Mouse (Mus musculus) liver, embryonic 13.5 days (tissue): ENCODE measurements around the gene Amotl1. TPM values are rescaled to one million over a fixed set of nuclear protein-coding genes. Genes with fewer than 3 reads are reported as not detected.
"Not testable (repeated sequence)": the region's sequence is repeated elsewhere in the genome, so short reads cannot be mapped to it uniquely, and the experiment has no call there.

Experiments used
- ATAC-seq: fragments of 200-750 bp; cut with Nextera tagmentation; 2 replicates; pipeline ENCODE4 v1.8.0; 2017; ENCODE audit warnings: low read depth, mild to moderate bottlenecking, moderate number of reproducible peaks, moderate library complexity
- DNase-seq: peaks from one replicate; pipeline ENCODE4 v3.0.0; 2022
- H3K27ac ChIP-seq: fragments of 300-500 bp; sonication (generic); 2 replicates; pipeline ENCODE4 v1.5.1; 2015; ENCODE audit warnings: moderate library complexity, mild to moderate bottlenecking, inconsistent platforms
- H3K27me3 ChIP-seq: fragments of 300-500 bp; sonication (generic); 2 replicates; pipeline ENCODE4 v1.6.1; 2015; ENCODE audit warnings: mild to moderate bottlenecking, inconsistent platforms
- H3K36me3 ChIP-seq: fragments of 300-500 bp; sonication (generic); 2 replicates; pipeline ENCODE4 v1.6.1; 2015; ENCODE audit warnings: mild to moderate bottlenecking, inconsistent platforms
- H3K4me1 ChIP-seq: fragments of 300-500 bp; sonication (generic); replicated peaks from 2 replicates; pipeline ENCODE4 v1.6.1; 2015; ENCODE audit warnings: inconsistent platforms
- H3K4me2 ChIP-seq: fragments of 300-500 bp; sonication (generic); 2 replicates; pipeline ENCODE4 v1.6.1; 2015; ENCODE audit warnings: inconsistent platforms, mild to moderate bottlenecking, moderate library complexity
- H3K4me3 ChIP-seq: fragments of 300-500 bp; sonication (generic); replicated peaks from 2 replicates; pipeline ENCODE4 v1.5.1; 2015; ENCODE audit warnings: mild to moderate bottlenecking, inconsistent platforms
- H3K9ac ChIP-seq: fragments of 300-500 bp; sonication (generic); 2 replicates; pipeline ENCODE4 v1.6.1; 2015; ENCODE audit warnings: mild to moderate bottlenecking, inconsistent platforms
- H3K9me3 ChIP-seq: fragments of 300-500 bp; sonication (generic); replicated peaks from 2 replicates; pipeline ENCODE4 v1.6.1; 2016; ENCODE audit warnings: inconsistent platforms
- WGBS: fragments of 180-500 bp; shearing (Covaris S2); methylation state at CpG from one replicate; pipeline ENCODE4 v1.1.7; 2015; ENCODE audit not compliant: insufficient replicate concordance; 5-methylcytosine and 5-hydroxymethylcytosine counted together
- polyA plus RNA-seq: library from polyadenylated mRNA; unstranded; fragments of >200 nt; fragmentation: Nextera tagmentation; extraction: Ambion mirVana; gene quantifications from 2 replicates; pipeline ENCODE4 v1.2.1, GENCODE M21; 2015

The Amotl1 gene
- polyA plus RNA-seq, 1 experiment from 2014 or later: 1.6 TPM

GRCm38 (mm10) chr9:14599799-14600198 lies 45.1 kb downstream of the Amotl1 start:
- DNase-seq (no peak), ATAC-seq (no peak)
- Histone ChIP-seq H3K36me3 (no peaks in the 10 kb centered on the region), H3K4me2 (no peak overlapping the region), H3K4me3 (no peak overlapping the region), H3K27ac (no peak overlapping the region), H3K27me3 (no peaks in the 10 kb centered on the region), H3K9ac (no peak overlapping the region), H3K9me3 (no peaks in the 10 kb centered on the region), H3K4me1 (0 out of 2 replicates have a peak, but pooled peaks cover 3% of the 10 kb centered on the region)
- 60% methylated on average over 5 of the region's 5 CpGs for WGBS

DNA sequence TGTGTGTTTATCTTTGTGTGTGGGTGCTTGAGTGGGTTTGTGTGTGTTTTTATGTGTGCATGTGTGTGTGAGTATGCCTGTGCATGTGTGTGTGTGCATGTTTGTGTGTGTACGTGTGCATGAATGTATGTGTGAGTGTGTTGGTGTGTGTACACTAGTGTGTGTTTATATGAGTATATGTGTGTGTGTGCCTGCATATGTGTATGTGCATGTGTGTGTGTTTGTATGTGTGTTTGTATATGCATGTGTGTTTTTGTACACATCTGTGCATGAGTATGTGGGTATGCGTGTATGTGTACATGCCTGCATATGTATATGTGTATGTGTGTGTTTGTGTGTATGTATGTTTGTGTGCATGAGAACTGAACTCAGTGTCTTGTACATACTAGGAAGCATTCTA lies 46.7 kb downstream of the Amotl1 start:
- no peak overlapping the region for H3K9ac ChIP-seq
- no peaks in the 10 kb centered on the region for H3K36me3 ChIP-seq
- ATAC-seq (no peak), DNase-seq (no peak)
- WGBS: 63% methylated on average over 2 of the region's 2 CpGs
- H3K9me3 ChIP-seq: no peaks in the 10 kb centered on the region
- 0 out of 2 replicates have a peak, but pooled peaks cover 3% of the 10 kb centered on the region for H3K4me1 ChIP-seq
- no peak overlapping the region for H3K4me3 ChIP-seq
- no peaks in the 10 kb centered on the region for H3K27me3 ChIP-seq
- no peak overlapping the region for H3K27ac ChIP-seq
- no peak overlapping the region for H3K4me2 ChIP-seq

DNA sequence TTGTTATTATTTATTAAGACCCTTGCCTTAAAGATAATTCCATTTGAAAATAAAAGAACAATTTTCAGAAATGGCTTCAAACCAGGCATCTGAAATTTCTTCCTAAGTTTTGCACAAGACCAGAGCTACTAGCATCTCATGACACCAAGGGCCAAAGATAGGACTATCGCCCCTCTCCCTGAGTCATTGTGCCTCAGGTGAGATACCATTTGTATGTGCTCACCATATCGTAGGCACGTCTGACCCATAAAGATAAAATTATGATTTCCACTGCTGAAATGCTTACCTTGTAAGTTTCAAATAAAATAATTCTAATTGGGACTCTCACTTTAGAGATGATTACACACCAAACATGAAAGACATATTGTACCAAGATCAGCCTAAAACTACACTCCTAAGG lies 47.4 kb downstream of the Amotl1 start:
- no peak overlapping the region for H3K9ac ChIP-seq
- no peaks in the 10 kb centered on the region for H3K9me3 ChIP-seq
- WGBS: 70% methylated on average over 3 of the region's 3 CpGs
- 0 out of 2 replicates have a peak, but pooled peaks cover 3% of the 10 kb centered on the region for H3K4me1 ChIP-seq
- no peak for ATAC-seq
- H3K27ac ChIP-seq: no peak overlapping the region
- H3K4me3 ChIP-seq: no peak overlapping the region
- H3K4me2 ChIP-seq: no peak overlapping the region
- no peaks in the 10 kb centered on the region for H3K36me3 ChIP-seq
- H3K27me3 ChIP-seq: no peaks in the 10 kb centered on the region
- no peak for DNase-seq

- DNase-seq (no peak), ATAC-seq (no peak)
- Histone ChIP-seq H3K9ac (no peak overlapping the region), H3K4me2 (no peak overlapping the region), H3K4me3 (no peak overlapping the region), H3K4me1 (0 out of 2 replicates have a peak, but pooled peaks cover 3% of the 10 kb centered on the region), H3K36me3 (no peaks in the 10 kb centered on the region), H3K27ac (no peak overlapping the region), H3K27me3 (no peaks in the 10 kb centered on the region), H3K9me3 (no peaks in the 10 kb centered on the region)
- WGBS: 67% methylated on average over 7 of the region's 7 CpGs
These were observed 48.0 kb downstream of the Amotl1 start for GRCm38 (mm10) chr9:14596858-14597257.

- no peak for ATAC-seq
- no peak overlapping the region for H3K27ac ChIP-seq
- WGBS: 73% methylated on average over 5 of the region's 5 CpGs
These were observed 48.4 kb downstream of the Amotl1 start for GRCm38 (mm10) chr9:14596427-14596826.

GRCm38 (mm10) chr9:14595893-14596292 lies 49.0 kb downstream of the Amotl1 start:
- DNase-seq: no peak
- no peak for ATAC-seq
- H3K36me3 ChIP-seq: no peaks in the 10 kb centered on the region
- H3K9me3 ChIP-seq: no peaks in the 10 kb centered on the region
- no peak overlapping the region for H3K9ac ChIP-seq
- H3K27ac ChIP-seq: no peak overlapping the region
- H3K4me2 ChIP-seq: no peak overlapping the region
- H3K4me1 ChIP-seq: 0 out of 2 replicates have a peak, but pooled peaks cover 3% of the 10 kb centered on the region
- H3K4me3 ChIP-seq: no peak overlapping the region
- H3K27me3 ChIP-seq: no peaks in the 10 kb centered on the region
- 45% methylated on average over 3 of the region's 3 CpGs for WGBS

More at GRCm38 (mm10) chr9:14596427-14596826, 48.4 kb downstream of the Amotl1 start:
- H3K9ac ChIP-seq: no peak overlapping the region
- H3K4me2 ChIP-seq: no peak overlapping the region
- DNase-seq: no peak
- no peak overlapping the region for H3K4me3 ChIP-seq
- 0 out of 2 replicates have a peak, but pooled peaks cover 3% of the 10 kb centered on the region for H3K4me1 ChIP-seq
- no peaks in the 10 kb centered on the region for H3K9me3 ChIP-seq
- no peaks in the 10 kb centered on the region for H3K27me3 ChIP-seq
- H3K36me3 ChIP-seq: no peaks in the 10 kb centered on the region

GRCm38 (mm10) chr9:14593880-14594279 lies 51.0 kb downstream of the Amotl1 start:
- Histone ChIP-seq H3K4me2 (no peak overlapping the region), H3K27me3 (no peaks in the 10 kb centered on the region), H3K4me3 (no peak overlapping the region), H3K9me3 (no peaks in the 10 kb centered on the region), H3K9ac (no peak overlapping the region), H3K36me3 (no peaks in the 10 kb centered on the region), H3K27ac (no peak overlapping the region), H3K4me1 (no peaks in the 10 kb centered on the region)
- ATAC-seq (no peak), DNase-seq (no peak)
- 71% methylated on average over 4 of the region's 4 CpGs for WGBS

DNA sequence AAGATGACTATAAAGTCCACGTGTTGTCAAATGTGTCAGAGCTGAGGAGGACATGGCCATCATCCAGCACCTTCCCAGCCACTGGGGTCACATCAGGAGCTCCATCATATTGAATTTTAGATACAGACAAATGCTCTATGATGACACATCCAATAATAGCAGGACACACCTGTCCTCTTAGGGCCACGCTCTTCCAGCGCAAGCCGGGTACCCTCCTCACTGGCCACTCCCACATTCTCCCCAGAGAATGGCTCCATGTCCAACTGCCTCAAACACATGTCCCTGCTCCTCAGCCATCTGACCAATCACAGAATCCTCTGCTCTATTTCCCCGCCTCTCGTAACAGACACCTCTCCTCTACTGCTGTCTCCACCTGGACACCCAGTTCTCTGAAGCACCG lies 54.2 kb downstream of the Amotl1 start:
- no peak overlapping the region for H3K4me2 ChIP-seq
- H3K4me3 ChIP-seq: no peak overlapping the region
- H3K27ac ChIP-seq: no peak overlapping the region
- no peaks in the 10 kb centered on the region for H3K4me1 ChIP-seq
- no peaks in the 10 kb centered on the region for H3K27me3 ChIP-seq
- 71% methylated on average over 7 of the region's 7 CpGs for WGBS
- H3K9me3 ChIP-seq: no peaks in the 10 kb centered on the region
- no peaks in the 10 kb centered on the region for H3K36me3 ChIP-seq
- ATAC-seq: no peak
- H3K9ac ChIP-seq: no peak overlapping the region
- DNase-seq: no peak

DNA sequence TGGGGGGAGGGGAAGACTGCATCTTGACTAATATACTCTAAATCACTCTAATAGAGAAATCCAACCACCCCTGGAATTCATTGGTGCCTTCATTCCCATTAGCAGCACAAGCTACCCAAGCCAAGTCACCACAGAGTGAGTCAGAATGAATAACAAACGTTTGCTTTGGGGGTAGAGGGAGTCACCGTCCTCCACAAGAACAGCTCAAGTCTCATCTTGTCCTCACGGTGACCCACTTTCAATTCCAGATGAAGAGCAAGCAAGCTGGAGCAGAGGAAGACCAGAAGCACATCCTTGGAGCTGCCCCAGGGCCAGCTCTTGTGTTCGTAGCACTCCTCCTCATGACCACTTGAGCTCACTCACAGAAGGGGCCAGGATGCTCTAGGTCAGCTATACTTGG lies 56.2 kb downstream of the Amotl1 start:
- H3K4me2 ChIP-seq: no peak overlapping the region
- DNase-seq (no peak), ATAC-seq (no peak)
- H3K4me3 ChIP-seq: no peak overlapping the region
- no peak overlapping the region for H3K9ac ChIP-seq
- no peaks in the 10 kb centered on the region for H3K9me3 ChIP-seq
- H3K36me3 ChIP-seq: no peaks in the 10 kb centered on the region
- no peaks in the 10 kb centered on the region for H3K27me3 ChIP-seq
- no peak overlapping the region for H3K27ac ChIP-seq
- no peaks in the 10 kb centered on the region for H3K4me1 ChIP-seq
- WGBS: 53% methylated on average over 4 of the region's 4 CpGs

DNA sequence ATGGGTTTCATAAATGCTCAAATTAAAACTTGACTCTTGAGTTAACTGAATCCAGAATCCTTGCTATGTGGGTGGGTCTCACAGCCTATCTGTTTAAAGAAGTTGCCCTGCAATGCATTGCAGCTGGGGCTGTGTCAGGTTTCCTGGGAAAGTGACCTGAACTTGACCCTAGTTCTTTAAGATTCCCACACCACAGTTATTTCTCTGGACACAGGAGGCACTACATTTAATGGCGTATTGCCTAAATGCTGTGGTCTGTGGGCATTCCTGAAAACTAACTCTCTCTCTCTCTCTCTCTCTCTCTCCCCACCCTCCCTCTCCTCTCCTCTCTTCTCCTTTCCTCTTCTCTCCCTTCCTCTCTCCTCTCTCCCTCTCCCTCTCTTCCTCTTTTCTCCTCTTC lies 59.2 kb downstream of the Amotl1 start:
- H3K27ac ChIP-seq: no peak overlapping the region
- no peaks in the 10 kb centered on the region for H3K4me1 ChIP-seq
- H3K9ac ChIP-seq: no peak overlapping the region
- no peak overlapping the region for H3K4me3 ChIP-seq
- no peaks in the 10 kb centered on the region for H3K36me3 ChIP-seq
- ATAC-seq (no peak), DNase-seq (no peak)
- no peak overlapping the region for H3K4me2 ChIP-seq
- WGBS: 47% methylated on average over 1 of the region's 1 CpGs
- H3K9me3 ChIP-seq: no peaks in the 10 kb centered on the region
- H3K27me3 ChIP-seq: no peaks in the 10 kb centered on the region

- no peak overlapping the region for H3K4me3 ChIP-seq
- DNase-seq: no peak
- no peak overlapping the region for H3K9ac ChIP-seq
- no peaks in the 10 kb centered on the region for H3K36me3 ChIP-seq
- H3K27ac ChIP-seq: no peak overlapping the region
- 64% methylated on average over 4 of the region's 4 CpGs for WGBS
- no peaks in the 10 kb centered on the region for H3K27me3 ChIP-seq
- no peaks in the 10 kb centered on the region for H3K9me3 ChIP-seq
- ATAC-seq: no peak
- H3K4me1 ChIP-seq: no peaks in the 10 kb centered on the region
- H3K4me2 ChIP-seq: no peak overlapping the region
These were observed 65.9 kb downstream of the Amotl1 start for GRCm38 (mm10) chr9:14578960-14579359.

DNA sequence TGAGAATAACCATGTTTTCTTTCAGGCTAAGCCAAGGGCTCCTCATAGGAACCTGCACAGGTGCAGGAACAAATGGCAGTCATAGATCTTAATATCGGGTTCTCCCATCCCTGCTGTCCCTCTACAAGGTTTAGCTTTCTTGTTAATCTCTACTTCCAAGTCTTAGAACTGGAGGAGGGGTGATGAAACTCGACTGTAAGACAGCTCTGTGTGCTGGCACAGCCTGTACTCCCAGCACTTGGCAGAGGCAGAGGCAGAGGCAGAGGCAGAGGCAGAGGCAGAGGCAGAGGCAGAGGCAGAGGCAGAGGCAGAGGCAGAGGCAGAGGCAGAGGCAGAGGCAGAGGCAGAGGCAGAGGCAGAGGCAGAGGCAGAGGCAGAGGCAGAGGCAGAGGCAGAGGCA lies 68.5 kb downstream of the Amotl1 start:
- not testable (repeated sequence) for H3K4me1 ChIP-seq, H3K27me3 ChIP-seq, H3K9ac ChIP-seq, H3K36me3 ChIP-seq, H3K4me2 ChIP-seq, H3K9me3 ChIP-seq, DNase-seq, H3K4me3 ChIP-seq, H3K27ac ChIP-seq, ATAC-seq
- 47% methylated on average over 2 of the region's 2 CpGs for WGBS
